Mouse (Mus musculus): ENCODE results near the gene Taf5l. TPM values are rescaled to one million over a fixed set of nuclear protein-coding genes. Genes with fewer than 3 reads are reported as not detected.

Taf5l gene
- polyA plus RNA-seq, 1 experiment = 26.0 TPM

GRCm38 (mm10) chr8:123992587-123992986, 28.6 kb downstream of the Taf5l start:
- WGBS = 69% methylated on average over 8 of the region's 8 CpGs
- Histone ChIP-seq H3K4me1 (ENCODE audit: control insufficient read depth, insufficient read depth, low read length) (no peaks in the 10 kb centered on the region; the same call in 1 of the 2 replicates), H3K4me3 (replicated peaks; ENCODE audit: extremely low read depth, low read depth, low read length) (no peak overlapping the region)
- TF ChIP-seq POLR2A (IDR thresholded peaks at IDR 0.05; ENCODE audit: borderline replicate concordance, extremely low read depth, low read depth, low read length) = no peak
- TF ChIP-seq CTCF (IDR thresholded peaks at IDR 0.05; ENCODE audit: insufficient read depth, low read length) = peak; percentile 52
- DNase-seq = no peak

DNA sequence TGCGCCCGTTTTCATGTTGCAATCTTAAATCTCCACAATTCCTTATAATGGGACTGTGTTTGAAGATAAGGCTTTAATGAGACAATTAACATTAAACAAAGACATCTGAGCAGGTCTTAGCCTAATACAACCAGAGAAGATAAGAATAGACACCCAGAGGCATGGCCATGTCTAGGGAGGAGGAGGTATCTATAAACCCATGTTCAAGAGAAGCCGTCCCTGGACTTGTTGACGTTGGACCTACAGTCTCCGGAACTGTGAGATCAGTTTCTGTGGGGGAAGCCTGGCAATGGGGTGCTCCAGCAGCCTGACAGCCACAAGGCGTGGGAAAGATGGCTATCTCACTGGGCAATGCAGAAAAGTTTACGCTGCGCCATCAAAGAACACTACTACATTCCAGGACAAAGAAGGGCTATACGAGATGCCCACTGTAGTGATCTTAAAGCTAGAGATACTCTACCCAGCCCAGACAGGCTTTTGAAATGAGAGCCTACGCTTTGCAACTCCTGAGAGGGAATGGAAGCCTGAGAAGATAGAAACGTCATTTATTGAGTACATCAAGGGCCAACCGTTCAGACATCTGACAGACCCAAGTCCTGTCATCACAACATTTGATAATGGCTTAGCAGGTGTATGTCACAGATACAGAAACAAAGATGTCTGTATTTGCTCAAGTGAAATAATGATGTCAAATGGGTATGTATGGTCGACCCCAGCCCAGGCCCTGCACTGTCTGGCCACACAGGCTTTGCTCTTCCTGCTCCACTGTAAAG, 30.7 kb downstream of the Taf5l start:
- H3K4me3 ChIP-seq (replicated peaks; ENCODE audit: extremely low read depth, low read depth, low read length) = no peak overlapping the region
- 78% methylated on average over 13 of the region's 13 CpGs for WGBS

DNA sequence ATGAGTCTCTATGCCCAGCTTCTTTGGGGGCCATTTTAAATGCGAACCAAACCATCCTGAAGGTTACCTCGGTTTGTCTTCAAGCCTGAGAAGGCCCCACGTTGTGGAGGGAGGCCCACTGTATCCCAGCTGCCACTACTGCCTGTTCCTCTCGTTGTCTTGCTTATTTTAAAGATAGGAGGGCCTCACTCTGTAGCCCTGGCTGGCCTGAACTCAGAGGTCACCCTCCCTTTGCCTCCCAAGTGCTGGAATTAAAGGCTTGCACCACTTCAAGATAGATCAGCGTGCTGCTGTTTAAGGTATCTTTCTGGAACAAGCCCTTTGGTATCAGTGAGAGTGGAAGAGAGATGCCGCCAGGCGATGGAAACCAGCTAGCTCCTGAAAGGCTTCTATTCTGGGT, 32.1 kb downstream of the Taf5l start:
- H3K4me1 ChIP-seq (ENCODE audit: control insufficient read depth, insufficient read depth, low read length) = no peaks in the 10 kb centered on the region; the same call in 1 of the 2 replicates
- 57% methylated on average over 7 of the region's 7 CpGs for WGBS
- no peak overlapping the region for H3K4me3 ChIP-seq (replicated peaks; ENCODE audit: extremely low read depth, low read depth, low read length)
- no peak for DNase-seq
- TF ChIP-seq CTCF (IDR thresholded peaks at IDR 0.05; ENCODE audit: insufficient read depth, low read length) (no peak), POLR2A (IDR thresholded peaks at IDR 0.05; ENCODE audit: borderline replicate concordance, extremely low read depth, low read depth, low read length) (no peak)

More for the DNA sequence above, 30.7 kb downstream of the Taf5l start:
- no peaks in the 10 kb centered on the region; the same call in 1 of the 2 replicates for H3K4me1 ChIP-seq (ENCODE audit: control insufficient read depth, insufficient read depth, low read length)
- TF ChIP-seq CTCF (IDR thresholded peaks at IDR 0.05; ENCODE audit: insufficient read depth, low read length) (no peak), POLR2A (IDR thresholded peaks at IDR 0.05; ENCODE audit: borderline replicate concordance, extremely low read depth, low read depth, low read length) (no peak)
- no peak for DNase-seq

- no peaks in the 10 kb centered on the region for H3K4me1 ChIP-seq (ENCODE audit: control insufficient read depth, insufficient read depth, low read length)
- 35% methylated on average over 6 of the region's 6 CpGs for WGBS
- H3K4me3 ChIP-seq (replicated peaks; ENCODE audit: extremely low read depth, low read depth, low read length) = no peak overlapping the region
- no peak for TF ChIP-seq POLR2A (IDR thresholded peaks at IDR 0.05; ENCODE audit: borderline replicate concordance, extremely low read depth, low read depth, low read length)
- no peak for TF ChIP-seq CTCF (IDR thresholded peaks at IDR 0.05; ENCODE audit: insufficient read depth, low read length)
- no peak for DNase-seq
These were observed 32.6 kb downstream of the Taf5l start for GRCm38 (mm10) chr8:123988605-123989038.

GRCm38 (mm10) chr8:123982826-123983400, 38.3 kb downstream of the Taf5l start, which contains the start of gene Abcb10:
Gene Abcb10, minus strand, starts transcription at chr8:123983122.
- peak; percentile 89 for DNase-seq
- TF ChIP-seq POLR2A (IDR thresholded peaks at IDR 0.05; ENCODE audit: borderline replicate concordance, extremely low read depth, low read depth, low read length) (peak; percentile 85), CTCF (IDR thresholded peaks at IDR 0.05; ENCODE audit: insufficient read depth, low read length) (no peak)
- no peaks in the 10 kb centered on the region; the same call in none of the 2 replicates for H3K4me1 ChIP-seq (ENCODE audit: control insufficient read depth, insufficient read depth, low read length)
- H3K4me3 ChIP-seq (replicated peaks; ENCODE audit: extremely low read depth, low read depth, low read length) = peak within 1 kb of the TSS; percentile 80
- WGBS = 1% methylated on average over 56 of the region's 56 CpGs

DNA sequence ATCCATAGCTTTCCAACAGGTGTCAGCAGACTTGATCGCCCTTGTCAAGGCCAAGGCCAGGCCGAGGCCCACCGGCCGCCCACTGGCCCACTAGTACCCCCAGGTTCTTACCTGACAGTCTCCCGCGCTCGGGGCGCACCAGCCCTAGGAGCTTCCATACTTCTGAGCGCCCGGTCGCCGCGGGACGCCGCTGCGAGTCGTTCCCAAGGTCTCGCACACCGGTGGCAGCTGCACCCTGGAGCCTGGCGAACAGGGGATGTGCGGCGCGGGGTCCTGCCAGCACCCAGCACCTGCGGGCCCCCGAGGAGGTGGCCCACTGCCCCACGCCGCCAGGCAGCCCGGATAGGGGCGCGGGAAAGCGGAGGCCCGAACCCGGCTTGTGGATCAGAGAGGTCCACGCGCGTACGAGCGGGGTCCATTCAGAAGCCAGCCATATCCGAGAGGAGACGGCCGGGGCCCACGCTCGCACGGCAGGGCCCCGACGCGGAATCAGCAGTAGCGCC, 38.9 kb downstream of the Taf5l start:
- Histone ChIP-seq H3K4me3 (replicated peaks; ENCODE audit: extremely low read depth, low read depth, low read length) (peak overlapping the region; percentile 80), H3K4me1 (ENCODE audit: control insufficient read depth, insufficient read depth, low read length) (no peaks in the 10 kb centered on the region; the same call in none of the 2 replicates)
- TF ChIP-seq CTCF (IDR thresholded peaks at IDR 0.05; ENCODE audit: insufficient read depth, low read length) (no peak), POLR2A (IDR thresholded peaks at IDR 0.05; ENCODE audit: borderline replicate concordance, extremely low read depth, low read depth, low read length) (no peak)
- 1% methylated on average over 48 of the region's 48 CpGs for WGBS
- peak; percentile 50 for DNase-seq

- no peak for TF ChIP-seq CTCF (IDR thresholded peaks at IDR 0.05; ENCODE audit: insufficient read depth, low read length)
- no peak for TF ChIP-seq POLR2A (IDR thresholded peaks at IDR 0.05; ENCODE audit: borderline replicate concordance, extremely low read depth, low read depth, low read length)
- 45% methylated on average over 4 of the region's 4 CpGs for WGBS
- no peak for DNase-seq
- Histone ChIP-seq H3K4me1 (ENCODE audit: control insufficient read depth, insufficient read depth, low read length) (no peaks in the 10 kb centered on the region; the same call in none of the 2 replicates), H3K4me3 (replicated peaks; ENCODE audit: extremely low read depth, low read depth, low read length) (no peak overlapping the region)
These were observed 39.5 kb downstream of the Taf5l start for GRCm38 (mm10) chr8:123981674-123982073.

- TF ChIP-seq CTCF (IDR thresholded peaks at IDR 0.05; ENCODE audit: insufficient read depth, low read length) (no peak), POLR2A (IDR thresholded peaks at IDR 0.05; ENCODE audit: borderline replicate concordance, extremely low read depth, low read depth, low read length) (no peak)
- 70% methylated on average over 4 of the region's 4 CpGs for WGBS
- H3K4me3 ChIP-seq (replicated peaks; ENCODE audit: extremely low read depth, low read depth, low read length) = no peak overlapping the region
- H3K4me1 ChIP-seq (ENCODE audit: control insufficient read depth, insufficient read depth, low read length) = no peaks in the 10 kb centered on the region; the same call in none of the 2 replicates
- DNase-seq = no peak
These were observed 41.0 kb downstream of the Taf5l start for GRCm38 (mm10) chr8:123980239-123980638.

- no peak for DNase-seq
- WGBS = 68% methylated on average over 8 of the region's 8 CpGs
- no peak overlapping the region for H3K4me3 ChIP-seq (replicated peaks; ENCODE audit: extremely low read depth, low read depth, low read length)
- TF ChIP-seq POLR2A (IDR thresholded peaks at IDR 0.05; ENCODE audit: borderline replicate concordance, extremely low read depth, low read depth, low read length) = no peak
- no peak for TF ChIP-seq CTCF (IDR thresholded peaks at IDR 0.05; ENCODE audit: insufficient read depth, low read length)
- no peaks in the 10 kb centered on the region; the same call in none of the 2 replicates for H3K4me1 ChIP-seq (ENCODE audit: control insufficient read depth, insufficient read depth, low read length)
These were observed 42.3 kb downstream of the Taf5l start for GRCm38 (mm10) chr8:123978926-123979325.
